Mouse (Mus musculus) spleen, adult 2 months (tissue): ENCODE data around the gene Rhoh. TPM values are rescaled to one million over a fixed set of nuclear protein-coding genes. Genes with fewer than 3 reads are reported as not detected.

Experiments used
- DNase-seq, 2 experiments: peaks; one replicate each; pipeline versions ENCODE4 v3.0.0 to v3.0.0-alpha.2; 2012 to 2021; ENCODE audit warnings: low spot score in 2 of 2, low read depth in 1 of 2
- H3K27ac ChIP-seq: fragments of 200-500 bp; 2 replicates; pipeline ENCODE4 v1.5.1; 2012; ENCODE audit warnings: low read length, inconsistent platforms; ENCODE audit not compliant: insufficient read depth
- H3K27me3 ChIP-seq: fragments of 200-500 bp; 2 replicates; pipeline ENCODE4 v1.6.1; 2012; ENCODE audit warnings: mild to moderate bottlenecking, moderate library complexity, low read length, inconsistent platforms; ENCODE audit not compliant: control insufficient read depth, insufficient read depth
- H3K36me3 ChIP-seq: fragments of 200-500 bp; 2 replicates; pipeline ENCODE4 v1.6.1; 2012; ENCODE audit warnings: mild to moderate bottlenecking, low read length, inconsistent platforms; ENCODE audit not compliant: control insufficient read depth, insufficient read depth
- H3K4me1 ChIP-seq: fragments of 200-500 bp; 2 replicates; pipeline ENCODE4 v1.6.1; 2011; ENCODE audit warnings: inconsistent platforms; ENCODE audit not compliant: control insufficient read depth, insufficient read depth, insufficient read length
- H3K4me3 ChIP-seq: fragments of 200-500 bp; 2 replicates; pipeline ENCODE4 v1.5.1; 2011; ENCODE audit warnings: mild to moderate bottlenecking, inconsistent platforms; ENCODE audit not compliant: insufficient read depth, insufficient read length; ENCODE audit errors: extremely low read depth
- CTCF ChIP-seq: fragments of 200-500 bp; IDR thresholded peaks from 2 replicates; pipeline ENCODE4 v1.5.1; 2011; ENCODE audit warnings: mild to moderate bottlenecking, inconsistent platforms; ENCODE audit not compliant: insufficient read depth, insufficient read length, insufficient replicate concordance; ENCODE audit errors: extremely low read depth
- POLR2A ChIP-seq: fragments of 200-500 bp; IDR thresholded peaks from 2 replicates; pipeline ENCODE4 v1.6.1; 2011; ENCODE audit warnings: low read depth, low read length, inconsistent platforms
- WGBS: fragments of 180-500 bp; shearing (Covaris S2); methylation state at CpG from one replicate; pipeline ENCODE4 v1.1.7; 2018; 5-methylcytosine and 5-hydroxymethylcytosine counted together
- polyA plus RNA-seq: library from polyadenylated mRNA; depleted of rRNA; stranded (reverse); fragments of >200 nt; gene quantifications from 2 replicates; pipeline ENCODE4 v1.2.3, GENCODE M21; 2012

Rhoh gene
- polyA plus RNA-seq, 1 experiment: 28.0 TPM

GRCm38 (mm10) chr5:65885699-65886443, 24.9 kb downstream of the Rhoh start:
- no peak overlapping the region for H3K27ac ChIP-seq
- WGBS: 72% methylated on average over 15 of the region's 15 CpGs
- no peak for DNase-seq
- peaks cover 2% of the 10 kb centered on the region for H3K36me3 ChIP-seq
- peaks cover 42% of the 10 kb centered on the region for H3K4me1 ChIP-seq
- H3K4me3 ChIP-seq: no peak overlapping the region
- H3K27me3 ChIP-seq: no peaks in the 10 kb centered on the region
- TF ChIP-seq CTCF (no peak), POLR2A (no peak)

DNA sequence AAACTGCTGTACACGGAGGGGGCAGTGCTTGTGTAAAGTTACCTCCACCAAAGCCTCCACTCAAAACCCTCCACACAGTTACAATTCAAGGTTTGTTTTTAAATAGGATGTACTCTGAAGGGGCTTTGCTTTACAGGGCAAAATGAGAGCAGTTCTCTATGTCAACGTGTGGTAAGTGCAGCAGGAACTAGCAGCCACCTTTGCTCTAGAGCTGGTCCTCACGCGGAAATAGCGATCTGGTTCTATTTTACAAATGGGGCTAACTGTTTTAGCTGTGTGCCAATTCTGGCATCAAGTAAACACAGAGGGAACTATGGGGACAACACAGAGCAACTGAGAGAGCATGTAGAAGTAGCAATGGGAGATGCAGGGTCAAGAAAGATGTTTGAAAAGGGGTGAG, 27.1 kb downstream of the Rhoh start:
- TF ChIP-seq CTCF: no peak
- TF ChIP-seq POLR2A: no peak
- WGBS: 44% methylated on average over 5 of the region's 5 CpGs
- H3K4me3 ChIP-seq: no peak overlapping the region
- H3K27me3 ChIP-seq: no peaks in the 10 kb centered on the region
- H3K27ac ChIP-seq: peak overlapping the region; percentile 39
- peaks cover 15% of the 10 kb centered on the region for H3K36me3 ChIP-seq
- peaks cover 35% of the 10 kb centered on the region for H3K4me1 ChIP-seq
- no peak for DNase-seq

GRCm38 (mm10) chr5:65888998-65889397, 28.0 kb downstream of the Rhoh start:
- H3K27ac ChIP-seq: peak overlapping the region; percentile 39
- no peaks in the 10 kb centered on the region for H3K27me3 ChIP-seq
- peaks cover 18% of the 10 kb centered on the region for H3K36me3 ChIP-seq
- TF ChIP-seq POLR2A (no peak), CTCF (no peak)
- H3K4me3 ChIP-seq: no peak overlapping the region
- no peak for DNase-seq
- H3K4me1 ChIP-seq: peaks cover 32% of the 10 kb centered on the region
- WGBS: 39% methylated on average over 5 of the region's 5 CpGs

- H3K36me3 ChIP-seq: peaks cover 21% of the 10 kb centered on the region
These were observed 30.3 kb downstream of the Rhoh start for GRCm38 (mm10) chr5:65891251-65891826.

GRCm38 (mm10) chr5:65895121-65895692, 34.2 kb downstream of the Rhoh start:
- no peak for TF ChIP-seq POLR2A
- TF ChIP-seq CTCF: no peak
- WGBS: 19% methylated on average over 6 of the region's 6 CpGs
- no peak for DNase-seq
- peaks cover 36% of the 10 kb centered on the region for H3K4me1 ChIP-seq
- peaks cover 25% of the 10 kb centered on the region for H3K36me3 ChIP-seq
- H3K4me3 ChIP-seq: no peak overlapping the region
- no peaks in the 10 kb centered on the region for H3K27me3 ChIP-seq
- peak overlapping the region; percentile 42 for H3K27ac ChIP-seq

More at GRCm38 (mm10) chr5:65891251-65891826, 30.3 kb downstream of the Rhoh start:
- peaks cover 42% of the 10 kb centered on the region for H3K4me1 ChIP-seq
- no peak overlapping the region for H3K27ac ChIP-seq
- no peak overlapping the region for H3K4me3 ChIP-seq
- TF ChIP-seq CTCF (no peak), POLR2A (no peak)
- no peaks in the 10 kb centered on the region for H3K27me3 ChIP-seq
- WGBS: 52% methylated on average over 14 of the region's 14 CpGs
- no peak for DNase-seq

- DNase-seq: no peak
- Histone ChIP-seq H3K36me3 (peaks cover 25% of the 10 kb centered on the region), H3K27me3 (no peaks in the 10 kb centered on the region), H3K4me3 (no peak overlapping the region), H3K4me1 (peaks cover 35% of the 10 kb centered on the region), H3K27ac (peak overlapping the region; percentile 40)
- 64% methylated on average over 7 of the region's 7 CpGs for WGBS
- TF ChIP-seq POLR2A (no peak), CTCF (no peak)
These were observed 34.8 kb downstream of the Rhoh start for GRCm38 (mm10) chr5:65895764-65896163.

DNA sequence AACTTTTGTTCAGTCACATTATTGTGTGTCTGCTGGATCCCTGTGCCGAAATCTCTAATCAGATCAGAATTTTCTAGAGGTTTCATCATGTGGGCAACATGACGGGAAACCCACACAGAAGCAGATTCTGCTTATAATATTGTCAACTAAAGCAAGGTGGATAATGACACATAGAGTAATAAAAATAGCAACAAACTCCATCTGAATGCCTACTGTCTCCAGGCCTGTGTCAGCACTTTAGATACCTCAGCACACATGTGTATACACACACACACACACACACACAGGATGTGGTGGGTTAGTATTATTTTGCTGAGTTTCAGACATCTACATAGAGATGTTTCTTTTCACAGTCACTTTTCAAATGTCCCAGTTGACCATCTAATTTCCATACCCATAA, 36.7 kb downstream of the Rhoh start:
- H3K27me3 ChIP-seq: no peaks in the 10 kb centered on the region
- H3K27ac ChIP-seq: 0 out of 2 replicates have a peak overlapping the region, but pooled peaks have one; percentile 6
- 65% methylated on average over 2 of the region's 2 CpGs for WGBS
- TF ChIP-seq POLR2A (no peak), CTCF (no peak)
- DNase-seq: no peak
- H3K4me3 ChIP-seq: no peak overlapping the region
- H3K4me1 ChIP-seq: peaks cover 34% of the 10 kb centered on the region
- peaks cover 14% of the 10 kb centered on the region for H3K36me3 ChIP-seq
